Mouse (Mus musculus): ENCODE measurements around the gene Spata9. TPM values are rescaled to one million over a fixed set of nuclear protein-coding genes. Genes with fewer than 3 reads are reported as not detected.

The Spata9 gene
- polyA plus RNA-seq, 1 experiment, result not detected

GRCm38 (mm10) chr13:76044971-76045370, 78.0 kb downstream of the Spata9 start:
- TF ChIP-seq CTCF (IDR thresholded peaks at IDR 0.05; ENCODE audit: borderline replicate concordance, control insufficient read depth, extremely low read depth, insufficient read depth, low read length, poor library complexity) (no peak), POLR2A (IDR thresholded peaks at IDR 0.05; ENCODE audit: control insufficient read depth, extremely low read depth, insufficient read depth, low read length, poor library complexity) (no peak)
- Histone ChIP-seq H3K36me3 (ENCODE audit: control insufficient read depth, insufficient read depth, low read length) (no peaks in the 10 kb centered on the region), H3K27me3 (ENCODE audit: control insufficient read depth, insufficient read depth, low read length) (no peaks in the 10 kb centered on the region), H3K4me3 (ENCODE audit: control insufficient read depth, insufficient read depth, low read length) (no peak overlapping the region), H3K4me1 (replicated peaks; ENCODE audit: control insufficient read depth, insufficient read depth, low read length) (no peaks in the 10 kb centered on the region), H3K27ac (ENCODE audit: control insufficient read depth, insufficient read depth, low read length) (no peak overlapping the region)
- DNase-seq, result no peak

Other genes with a start within 250 kb of the Spata9 start
- gene Glrx, start 127.3 kb upstream of the Spata9 start, polyA plus RNA-seq (2012; rRNA removed), result 19.4 and 31.9 TPM in 2 replicates
- 0.61 and 1.4 TPM in 2 replicates for gene Rhobtb3, start 23.2 kb upstream of the Spata9 start, polyA plus RNA-seq (2012; rRNA removed)
- 7.1 and 7.4 TPM in 2 replicates for gene Rfesd, start 51.6 kb downstream of the Spata9 start, polyA plus RNA-seq (2012; rRNA removed)
- gene Gpr150, start 89.8 kb downstream of the Spata9 start, polyA plus RNA-seq (2012; rRNA removed), result 0.18 and 0.36 TPM in 2 replicates
- gene Arsk, start 131.5 kb downstream of the Spata9 start, polyA plus RNA-seq (2012; rRNA removed), result 3.0 and 3.3 TPM in 2 replicates
- 8.1 and 8.5 TPM in 2 replicates for gene Ttc37, start 131.6 kb downstream of the Spata9 start, polyA plus RNA-seq (2012; rRNA removed)

All from thymus, adult 2 months (tissue).